Mouse (Mus musculus) forebrain, postnatal 0 days (tissue): ENCODE measurements around the gene Sec14l1. TPM values are rescaled to one million over a fixed set of nuclear protein-coding genes. Genes with fewer than 3 reads are reported as not detected.

Source experiments
- ATAC-seq: fragments of 200-750 bp; cut with Nextera tagmentation; 2 replicates; pipeline ENCODE4 v1.8.0; 2017; ENCODE audit warnings: mild to moderate bottlenecking, moderate library complexity
- DNase-seq: peaks from one replicate; pipeline ENCODE4 v3.0.0-alpha.2; 2015
- H3K27ac ChIP-seq: fragments of 300-500 bp; sonication (generic); 2 replicates; pipeline ENCODE4 v1.5.1; 2014; ENCODE audit warnings: low read depth, mild to moderate bottlenecking, antibody characterized with exemption, low read length, moderate library complexity, mixed read lengths
- H3K27me3 ChIP-seq: fragments of 300-500 bp; sonication (generic); 2 replicates; pipeline ENCODE4 v1.6.1; 2014; ENCODE audit warnings: mild to moderate bottlenecking, low read length, mixed read lengths; ENCODE audit not compliant: insufficient read depth
- H3K36me3 ChIP-seq: fragments of 300-500 bp; sonication (generic); 2 replicates; pipeline ENCODE4 v1.6.1; 2014; ENCODE audit warnings: mild to moderate bottlenecking, moderate library complexity; ENCODE audit not compliant: insufficient read depth
- H3K4me1 ChIP-seq: fragments of 300-500 bp; sonication (generic); 2 replicates; pipeline ENCODE4 v1.6.1; 2014; ENCODE audit warnings: antibody characterized with exemption; ENCODE audit not compliant: insufficient read depth
- H3K4me2 ChIP-seq: fragments of 300-500 bp; sonication (generic); 2 replicates; pipeline ENCODE4 v1.6.1; 2014; ENCODE audit warnings: low read depth, mild to moderate bottlenecking, moderate library complexity
- H3K4me3 ChIP-seq: fragments of 300-500 bp; sonication (generic); 2 replicates; pipeline ENCODE4 v1.5.1; 2014; ENCODE audit warnings: low read depth, low read length, mixed read lengths
- H3K9ac ChIP-seq: fragments of 300-500 bp; sonication (generic); 2 replicates; pipeline ENCODE4 v1.6.1; 2014; ENCODE audit warnings: mild to moderate bottlenecking
- H3K9me3 ChIP-seq: fragments of 300-500 bp; sonication (generic); 2 replicates; pipeline ENCODE4 v1.6.1; 2016; ENCODE audit warnings: low read length
- CTCF ChIP-seq: sonication (generic); IDR thresholded peaks from 2 replicates; pipeline ENCODE4 v1.5.1; 2016; ENCODE audit warnings: antibody characterized with exemption, control low read depth, low read depth
- WGBS: fragments of 180-500 bp; shearing (Covaris S2); extraction: QIAGEN DNeasy Blood & Tissue Kit; methylation state at CpG from one replicate; pipeline ENCODE4 v1.1.7; 2014; 5-methylcytosine and 5-hydroxymethylcytosine counted together
- polyA plus RNA-seq: library from polyadenylated mRNA; unstranded; fragments of >200 nt; fragmentation: Nextera tagmentation; extraction: Ambion mirVana; gene quantifications from 2 replicates; pipeline ENCODE4 v1.2.1, GENCODE M21; 2015
- total RNA-seq: library from RNA; depleted of rRNA; stranded (reverse); fragments of >200 nt; gene quantifications from 2 replicates; pipeline ENCODE4 v1.2.3, GENCODE M21; 2014

The Sec14l1 gene
- total and polyA plus RNA-seq, 2 experiments from 2014 or later = 65.1 to 81.3 TPM

DNA sequence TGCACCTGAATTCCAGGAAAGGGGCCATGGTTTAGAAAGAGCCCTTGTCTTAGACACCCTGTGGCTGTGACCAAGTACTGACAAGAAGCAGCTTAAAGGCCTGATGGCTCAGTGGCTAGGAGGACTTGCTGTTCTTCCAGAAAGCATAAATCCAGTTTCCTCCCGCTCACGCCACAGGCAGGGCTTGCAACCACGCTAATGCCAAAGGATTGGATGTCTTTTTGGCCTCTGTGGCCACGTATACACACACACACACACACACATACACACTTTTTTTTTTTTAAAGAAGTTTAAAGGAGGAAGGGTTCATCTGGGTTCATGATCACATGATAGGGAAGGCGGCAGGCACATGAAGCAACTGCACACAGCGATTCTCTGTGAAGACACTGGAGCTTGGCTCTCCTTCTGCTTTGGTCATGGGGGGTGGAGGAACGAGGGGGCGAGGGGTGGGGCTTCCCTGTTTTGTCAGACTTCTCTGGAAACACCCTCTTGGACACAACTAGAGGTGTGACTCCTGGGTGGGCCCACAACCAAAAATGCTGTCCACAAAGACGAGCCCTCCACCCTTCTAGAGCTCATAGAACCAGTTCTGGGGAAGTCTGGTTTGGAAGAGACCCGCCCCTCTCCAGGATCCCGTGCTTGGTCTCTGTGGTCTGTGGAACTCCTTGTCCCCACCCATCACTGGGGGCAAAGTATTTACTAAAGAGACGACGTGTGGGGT, 26.5 kb upstream of the Sec14l1 start:
- Histone ChIP-seq H3K27me3 (no peaks in the 10 kb centered on the region), H3K4me3 (no peak overlapping the region), H3K9me3 (no peaks in the 10 kb centered on the region), H3K4me2 (no peak overlapping the region), H3K36me3 (peaks cover 5% of the 10 kb centered on the region; the same call in 1 of the 2 replicates), H3K9ac (no peak overlapping the region), H3K4me1 (no peaks in the 10 kb centered on the region), H3K27ac (no peak overlapping the region)
- WGBS = 78% methylated on average over 13 of the region's 13 CpGs
- TF ChIP-seq CTCF = no peak
- ATAC-seq (no peak), DNase-seq (no peak)

- H3K4me1 ChIP-seq = no peaks in the 10 kb centered on the region
- H3K4me3 ChIP-seq = no peak overlapping the region
- H3K36me3 ChIP-seq = no peaks in the 10 kb centered on the region
- H3K27me3 ChIP-seq = no peaks in the 10 kb centered on the region
- no peak overlapping the region for H3K9ac ChIP-seq
- no peak for DNase-seq
- no peak overlapping the region for H3K4me2 ChIP-seq
- H3K27ac ChIP-seq = no peak overlapping the region
- ATAC-seq = no peak
- no peaks in the 10 kb centered on the region for H3K9me3 ChIP-seq
- 80% methylated on average over 9 of the region's 9 CpGs for WGBS
- TF ChIP-seq CTCF = no peak
Observed at GRCm38 (mm10) chr11:117089673-117090419, 25.1 kb upstream of the Sec14l1 start.

DNA sequence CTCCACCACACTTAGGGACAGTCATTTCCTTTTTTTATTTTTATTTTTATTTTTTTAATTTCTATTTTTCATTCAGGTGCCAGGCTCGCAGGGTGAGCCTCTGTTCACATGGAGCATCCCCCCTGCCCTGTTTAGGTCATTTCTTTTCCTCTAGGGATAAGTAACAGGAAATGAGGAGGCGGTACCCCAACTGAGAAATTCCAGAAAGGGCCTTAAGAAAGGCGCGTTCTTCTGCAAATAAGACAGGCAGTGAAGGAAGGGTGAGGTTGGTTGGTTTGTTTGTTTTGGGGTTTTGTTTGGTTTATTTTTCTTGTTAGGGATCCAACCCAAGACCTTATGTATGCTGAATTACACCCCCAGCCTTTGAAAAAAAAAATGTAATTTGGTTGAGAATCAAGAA, 23.6 kb upstream of the Sec14l1 start:
- Histone ChIP-seq H3K4me1 (no peaks in the 10 kb centered on the region), H3K4me2 (no peak overlapping the region; the same call in 1 of the 2 replicates), H3K4me3 (no peak overlapping the region), H3K9me3 (no peaks in the 10 kb centered on the region), H3K27me3 (no peaks in the 10 kb centered on the region), H3K9ac (no peak overlapping the region), H3K27ac (no peak overlapping the region), H3K36me3 (no peaks in the 10 kb centered on the region)
- no peak for TF ChIP-seq CTCF
- DNase-seq (no peak), ATAC-seq (no peak)
- 69% methylated on average over 4 of the region's 4 CpGs for WGBS

DNA sequence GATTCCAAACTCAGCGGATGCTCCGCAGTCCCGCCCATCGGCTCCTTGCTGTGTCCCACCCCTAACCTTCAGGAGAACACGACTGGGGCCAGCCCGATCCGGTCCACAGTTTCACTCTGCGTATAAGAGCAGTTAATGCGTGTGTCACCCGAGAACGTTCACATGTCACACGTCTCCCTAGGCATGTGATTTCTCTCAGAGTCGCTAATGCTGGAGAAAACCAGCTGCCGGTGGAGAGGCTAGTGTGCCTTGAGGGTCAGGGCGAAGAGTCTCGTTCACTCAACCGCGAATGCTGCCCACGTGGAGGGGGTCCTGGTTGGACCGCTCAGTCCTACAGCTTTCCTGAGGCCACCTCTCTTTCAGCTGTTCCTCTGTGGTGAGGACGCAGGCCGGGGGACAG, 23.1 kb upstream of the Sec14l1 start:
- ATAC-seq (peak; percentile 48), DNase-seq (no peak)
- Histone ChIP-seq H3K27me3 (no peaks in the 10 kb centered on the region), H3K4me2 (peak overlapping the region; percentile 6; the same call in 1 of the 2 replicates), H3K27ac (no peak overlapping the region), H3K36me3 (no peaks in the 10 kb centered on the region), H3K9ac (no peak overlapping the region), H3K4me3 (no peak overlapping the region), H3K4me1 (no peaks in the 10 kb centered on the region), H3K9me3 (no peaks in the 10 kb centered on the region)
- 12% methylated on average over 22 of the region's 22 CpGs for WGBS
- TF ChIP-seq CTCF = no peak

- H3K36me3 ChIP-seq = no peaks in the 10 kb centered on the region
- no peak overlapping the region for H3K4me2 ChIP-seq
- 33% methylated on average over 8 of the region's 8 CpGs for WGBS
- H3K27me3 ChIP-seq = no peaks in the 10 kb centered on the region
- H3K9me3 ChIP-seq = no peaks in the 10 kb centered on the region
- no peaks in the 10 kb centered on the region for H3K4me1 ChIP-seq
- no peak overlapping the region for H3K9ac ChIP-seq
- no peak for TF ChIP-seq CTCF
- ATAC-seq = no peak
- no peak for DNase-seq
- H3K4me3 ChIP-seq = no peak overlapping the region
- no peak overlapping the region for H3K27ac ChIP-seq
Observed at GRCm38 (mm10) chr11:117092711-117093110, 22.3 kb upstream of the Sec14l1 start.

- Histone ChIP-seq H3K9ac (no peak overlapping the region), H3K27ac (no peak overlapping the region; the same call in 1 of the 2 replicates), H3K4me3 (no peak overlapping the region), H3K4me1 (no peaks in the 10 kb centered on the region), H3K27me3 (no peaks in the 10 kb centered on the region), H3K36me3 (no peaks in the 10 kb centered on the region), H3K9me3 (no peaks in the 10 kb centered on the region), H3K4me2 (no peak overlapping the region)
- DNase-seq (no peak), ATAC-seq (no peak)
- 76% methylated on average over 5 of the region's 5 CpGs for WGBS
- no peak for TF ChIP-seq CTCF
Observed at GRCm38 (mm10) chr11:117093900-117094552, 20.9 kb upstream of the Sec14l1 start.

DNA sequence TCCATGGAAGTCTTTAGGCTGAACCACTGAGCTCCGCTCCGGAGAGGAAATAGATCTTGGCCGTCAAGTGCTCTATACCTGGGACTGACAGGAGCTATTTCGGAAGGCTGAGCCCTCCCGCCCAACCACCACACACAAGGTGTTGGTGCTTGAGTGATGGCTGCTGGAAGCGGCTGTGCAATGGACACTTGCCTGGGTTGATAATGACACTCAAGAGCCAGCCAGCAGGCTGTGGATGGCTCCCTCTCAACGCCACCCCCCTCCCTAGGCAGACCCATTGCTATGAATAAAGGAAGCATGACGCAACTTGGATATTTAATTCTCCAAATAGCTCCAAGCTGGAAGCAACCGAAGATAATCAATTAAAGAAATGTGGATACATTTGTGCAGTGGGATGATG, 20.3 kb upstream of the Sec14l1 start:
- no peak for DNase-seq
- no peak for ATAC-seq
- 85% methylated on average over 9 of the region's 9 CpGs for WGBS

More for the DNA sequence above, 20.3 kb upstream of the Sec14l1 start:
- no peaks in the 10 kb centered on the region for H3K4me1 ChIP-seq
- H3K27me3 ChIP-seq = no peaks in the 10 kb centered on the region
- no peak overlapping the region for H3K4me3 ChIP-seq
- H3K9me3 ChIP-seq = no peaks in the 10 kb centered on the region
- H3K27ac ChIP-seq = no peak overlapping the region
- TF ChIP-seq CTCF = no peak
- H3K4me2 ChIP-seq = no peak overlapping the region
- H3K36me3 ChIP-seq = no peaks in the 10 kb centered on the region
- no peak overlapping the region for H3K9ac ChIP-seq
